Comparison of ENCODE assay signal across 21 mouse cellular contexts in the genomic region with DNA sequence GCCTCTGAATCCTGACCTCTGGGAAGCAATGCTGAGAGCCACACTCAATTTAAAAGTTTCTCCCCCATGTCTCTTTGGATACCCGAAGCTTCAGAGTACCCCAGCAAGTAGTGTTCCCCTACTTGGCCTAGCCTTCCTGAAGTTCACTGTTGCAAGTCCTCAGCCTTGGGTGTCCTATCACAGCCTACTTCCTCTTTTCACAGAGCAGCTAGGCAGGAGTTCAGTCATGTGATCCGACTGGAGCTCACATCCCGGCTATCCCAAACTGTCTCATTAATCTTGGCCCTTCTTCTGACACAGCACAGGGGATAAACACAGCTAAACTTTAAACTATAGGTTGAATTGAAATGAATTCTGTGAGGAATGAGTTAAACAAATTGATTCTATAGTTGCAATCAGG.
DNase-seq lines count a peak whose midpoint lies in the region; ATAC-seq and TF ChIP-seq lines count a peak whose summit lies in the region.
"Had no signal": no experiment of that assay in that cellular context is flagged by ENCODE, and none has a peak within 500 bp of the region (broad histone marks: within the 10 kb centered on the region; RNA-seq: fewer than 3 reads in every experiment).

No protein-coding gene starts in this region.

- 42% methylated on average over 3 of the region's 3 CpGs for WGBS in liver, embryonic 11.5 days
- WGBS in macrophage (ENCODE audit: missing documents) = 7% methylated on average over 3 of the region's 3 CpGs

- no peaks in the 10 kb centered on the region for H3K4me1 ChIP-seq in liver, embryonic 11.5 days (replicated peaks; ENCODE audit: control insufficient read depth, insufficient read depth, low read length)
- peaks cover 3% of the 10 kb centered on the region; the same call in 1 of the 2 replicates for H3K4me1 ChIP-seq in G1E (ENCODE audit: insufficient read depth, low read depth, low read length)
- peaks cover 15% of the 10 kb centered on the region for H3K4me1 ChIP-seq in bone marrow macrophage, adult 2 months (ENCODE audit: control insufficient read depth, insufficient read depth, low read length)
- H3K4me1 ChIP-seq: embryonic facial prominence, embryonic 12.5 days; heart, embryonic 15.5 days; hindbrain, embryonic 15.5 days had no signal

- no peaks in the 10 kb centered on the region for H3K9me3 ChIP-seq in liver, embryonic 11.5 days (ENCODE audit: control insufficient read depth, low read length)
- H3K9me3 ChIP-seq in G1E (replicated peaks) = no peaks in the 10 kb centered on the region
- H3K9me3 ChIP-seq: embryonic facial prominence, embryonic 12.5 days; heart, embryonic 15.5 days; hindbrain, embryonic 15.5 days had no signal

- no peak overlapping the region for H3K9ac ChIP-seq in liver, embryonic 11.5 days (ENCODE audit: low read depth, low read length)
- H3K9ac ChIP-seq: embryonic facial prominence, embryonic 12.5 days; heart, embryonic 15.5 days; hindbrain, embryonic 15.5 days had no signal

- H3K4me3 ChIP-seq in liver, embryonic 11.5 days (ENCODE audit: low read depth, low read length) = no peak overlapping the region
- H3K4me3 ChIP-seq in G1E (ENCODE audit: low read depth, low read length) (no peak overlapping the region), macrophage (ENCODE audit: inconsistent target) (no peak overlapping the region)
- no peak overlapping the region for H3K4me3 ChIP-seq in bone marrow macrophage, adult 2 months (ENCODE audit: insufficient read depth, low read length)
- H3K4me3 ChIP-seq: embryonic facial prominence, embryonic 12.5 days; heart, adult 2 months; heart, embryonic 15.5 days; hindbrain, embryonic 15.5 days had no signal

- peaks cover 7% of the 10 kb centered on the region; the same call in 1 of the 2 replicates for H3K36me3 ChIP-seq in liver, embryonic 11.5 days (ENCODE audit: control insufficient read depth, insufficient read depth, low read length)
- H3K36me3 ChIP-seq in G1E (replicated peaks) (peaks cover 6% of the 10 kb centered on the region), macrophage (ENCODE audit: inconsistent target) (peaks cover 24% of the 10 kb centered on the region)

- ATAC-seq in liver, embryonic 11.5 days (replicated peaks; ENCODE audit: low FRiP score) = no peak
- ATAC-seq in G1E (ENCODE audit: extremely low read depth, insufficient number of reproducible peaks, low FRiP score, poor library complexity, severe bottlenecking) = peak; percentile 40; the same call in 1 of the 2 replicates
- no peak for ATAC-seq in monocyte, adult 5-6 weeks (replicated peaks; ENCODE audit: insufficient number of reproducible peaks, low FRiP score, low TSS enrichment, poor library complexity, severe bottlenecking)
- ATAC-seq: activated CD4-positive, CD25-positive, alpha-beta regulatory T cell, adult 4 months; intestine, embryonic 16.5 days; Patski had no signal

- no peak overlapping the region for H3K27ac ChIP-seq in liver, embryonic 11.5 days (ENCODE audit: low read depth, low read length)
- H3K27ac ChIP-seq in bone marrow macrophage, adult 2 months (ENCODE audit: insufficient read depth, low read depth, low read length) = peak overlapping the region; percentile 59
- peak overlapping the region; percentile 37 for H3K27ac ChIP-seq in macrophage
- H3K27ac ChIP-seq: embryonic facial prominence, embryonic 12.5 days; heart, adult 2 months; heart, embryonic 15.5 days; hindbrain, embryonic 15.5 days had no signal

- DNase-seq in liver, embryonic 11.5 days (ENCODE audit: low spot score) = peak; percentile 22
- DNase-seq in liver = no peak
- DNase-seq in G1E (ENCODE audit: low spot score) = peak; percentile 19
- no peak for DNase-seq in natural killer cell, adult 2 months (ENCODE audit: low spot score in 2 of 2)
- no peak for DNase-seq in left cerebral cortex, adult 9 months (ENCODE audit: low spot score in 2 of 2)
- DNase-seq: adrenal gland, postnatal 14 days; cerebellum, adult 2 months; cerebellum, postnatal 10 days; gastrocnemius, postnatal 36 days; heart, adult 2 months; heart, postnatal 14 days had no signal

- no peaks in the 10 kb centered on the region for H3K27me3 ChIP-seq in liver, embryonic 11.5 days (replicated peaks; ENCODE audit: control insufficient read depth, insufficient read depth, low read length)
- H3K27me3 ChIP-seq in G1E (ENCODE audit: insufficient read depth, low read length) = no peaks in the 10 kb centered on the region
- H3K27me3 ChIP-seq: embryonic facial prominence, embryonic 12.5 days; heart, embryonic 15.5 days; hindbrain, embryonic 15.5 days; Patski had no signal

- no peaks in the 10 kb centered on the region for H3K79me2 ChIP-seq in macrophage (ENCODE audit: inconsistent target)

- H3K4me2 ChIP-seq in liver, embryonic 11.5 days = no peak overlapping the region
- H3K4me2 ChIP-seq: embryonic facial prominence, embryonic 12.5 days; heart, embryonic 11.5 days; heart, embryonic 15.5 days; hindbrain, embryonic 15.5 days had no signal

- no peak for TF ChIP-seq CTCF in G1E (IDR thresholded peaks at IDR 0.05; ENCODE audit: low read depth, low read length)
- no peak for TF ChIP-seq CTCF in bone marrow macrophage, adult 2 months (IDR thresholded peaks at IDR 0.05; ENCODE audit: low read depth, low read length)

- no peak for TF ChIP-seq POLR2A in bone marrow macrophage, adult 2 months (IDR thresholded peaks at IDR 0.05; ENCODE audit: borderline replicate concordance, low read depth, low read length)

Comparison
In these comparisons a context has a peak if more than half of its experiments do, and no peak if none do; other contexts are left out.
1. DNase-seq: peak in liver, embryonic 11.5 days (single experiment) and G1E (single experiment); none in liver (single experiment), natural killer cell, adult 2 months (0 of 2) and left cerebral cortex, adult 9 months (0 of 2).